Mouse (Mus musculus): ENCODE measurements at regions not wholly inside any gene's neighbourhood (a gene's known extent, or its start where the extent isn't known, plus 50 kb on each side); places are given as distances from the start of the nearest gene placed in this dataset.
A peak's percentile ranks its signal among the peaks of the same experiment; 100 is the strongest.

DNA sequence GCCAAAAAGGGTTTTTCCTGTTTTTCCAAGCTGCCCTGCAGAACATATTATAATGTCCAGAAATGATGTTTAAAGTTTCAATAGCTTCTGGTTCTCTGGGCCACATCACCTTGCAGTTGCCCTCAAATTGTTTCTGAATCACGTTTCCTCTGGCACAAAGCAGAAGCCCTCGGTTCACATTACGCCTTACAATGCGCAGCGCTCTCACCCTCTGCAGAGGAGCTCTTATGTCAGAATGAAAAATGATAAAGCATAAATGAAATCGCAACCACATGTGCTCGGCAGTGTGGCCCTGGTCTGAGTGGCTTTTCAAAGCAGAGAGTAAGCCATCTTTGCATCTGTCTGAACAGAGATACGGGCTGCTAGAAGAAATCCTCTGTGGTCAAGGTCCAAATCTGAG, 334.3 kb upstream of the Nt5c1b start:
- 90% methylated on average over 8 of the region's 8 CpGs for WGBS
- TF ChIP-seq POLR2A (IDR thresholded peaks at IDR 0.05; ENCODE audit: insufficient read depth, low read depth, low read length) (no peak), CTCF (IDR thresholded peaks at IDR 0.05; ENCODE audit: insufficient read depth, low read depth, low read length) (no peak)
- H3K4me3 ChIP-seq (ENCODE audit: insufficient read depth, low read depth, low read length), result no peak overlapping the region
- no peak overlapping the region for H3K27ac ChIP-seq (ENCODE audit: insufficient read depth, low read depth, low read length)
- H3K4me1 ChIP-seq (ENCODE audit: control insufficient read depth, insufficient read depth, low read length), result no peaks in the 10 kb centered on the region

DNA sequence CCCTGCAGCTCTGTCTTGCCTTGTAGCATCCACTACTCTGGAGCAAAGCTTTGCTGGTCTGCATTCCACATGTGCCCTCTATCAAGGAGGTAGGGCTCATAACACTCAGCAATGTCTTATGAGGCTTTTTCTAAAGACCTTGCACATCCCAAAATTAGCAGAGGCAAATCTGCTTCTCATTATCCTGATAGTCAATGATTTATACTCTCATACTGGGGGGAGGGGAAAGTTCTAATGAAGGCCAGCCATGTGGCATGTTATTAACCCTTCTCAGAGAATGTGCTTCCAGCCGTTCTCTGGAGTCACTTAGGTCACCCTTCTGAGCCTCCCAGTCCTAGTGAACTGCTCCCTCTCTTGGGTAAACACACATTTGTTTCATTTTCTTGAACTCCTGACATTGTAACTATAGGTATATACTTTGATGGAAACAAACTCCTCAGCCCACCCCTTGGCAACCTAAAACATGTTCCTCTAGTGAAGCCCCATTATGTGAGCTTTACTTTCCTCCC, 307.7 kb upstream of the Nt5c1b start:
- no peak overlapping the region for H3K27ac ChIP-seq (ENCODE audit: insufficient read depth, low read depth, low read length)
- 50% methylated on average over 1 of the region's 1 CpGs for WGBS
- no peak overlapping the region for H3K4me3 ChIP-seq (ENCODE audit: insufficient read depth, low read depth, low read length)
- H3K4me1 ChIP-seq (ENCODE audit: control insufficient read depth, insufficient read depth, low read length), result no peaks in the 10 kb centered on the region
- TF ChIP-seq CTCF (IDR thresholded peaks at IDR 0.05; ENCODE audit: insufficient read depth, low read depth, low read length) (no peak), POLR2A (IDR thresholded peaks at IDR 0.05; ENCODE audit: insufficient read depth, low read depth, low read length) (no peak)

DNA sequence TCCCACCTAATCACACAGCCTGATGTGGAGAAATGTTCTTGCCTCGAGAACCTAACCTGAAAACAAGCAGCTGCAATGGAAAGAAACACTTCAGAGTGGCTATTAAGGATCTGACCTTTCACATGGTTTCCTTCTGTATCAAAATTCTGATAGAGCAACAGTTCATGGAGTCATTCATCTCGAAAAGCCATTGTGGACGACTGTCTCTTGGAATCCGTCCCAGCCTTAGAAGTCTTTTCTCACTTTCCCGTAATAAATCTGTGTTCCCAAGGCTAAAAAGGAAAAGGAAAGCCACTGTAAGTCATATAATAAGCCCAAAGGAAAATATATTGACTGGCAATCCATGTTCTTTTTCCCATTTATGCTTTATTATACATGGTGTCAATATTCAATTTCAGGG, 291.4 kb upstream of the Nt5c1b start:
- 76% methylated on average over 5 of the region's 5 CpGs for WGBS
- TF ChIP-seq POLR2A (IDR thresholded peaks at IDR 0.05; ENCODE audit: insufficient read depth, low read depth, low read length) (no peak), CTCF (IDR thresholded peaks at IDR 0.05; ENCODE audit: insufficient read depth, low read depth, low read length) (no peak)
- Histone ChIP-seq H3K27ac (ENCODE audit: insufficient read depth, low read depth, low read length) (no peak overlapping the region), H3K4me1 (ENCODE audit: control insufficient read depth, insufficient read depth, low read length) (peaks cover 3% of the 10 kb centered on the region), H3K4me3 (ENCODE audit: insufficient read depth, low read depth, low read length) (no peak overlapping the region)

DNA sequence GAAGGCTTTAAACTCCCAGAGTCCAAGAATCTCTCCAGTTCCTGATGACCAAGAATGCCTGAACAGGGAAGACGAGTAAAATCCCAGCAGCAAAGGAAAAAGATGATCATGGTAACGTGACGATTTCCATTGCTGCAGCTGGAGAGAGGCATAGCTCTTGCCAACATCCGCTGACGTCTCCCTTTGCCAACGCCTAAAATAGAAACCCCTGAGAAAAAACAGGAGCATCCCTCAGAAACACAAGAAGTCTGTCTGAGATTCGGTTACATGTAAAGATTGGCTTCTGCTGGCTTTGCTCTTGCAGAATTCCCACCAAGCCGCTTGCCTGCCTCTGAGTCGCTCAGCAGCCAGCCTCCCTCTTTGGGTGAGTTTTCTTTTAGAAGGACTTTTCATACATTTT, 290.3 kb upstream of the Nt5c1b start:
- H3K4me3 ChIP-seq (ENCODE audit: insufficient read depth, low read depth, low read length), result no peak overlapping the region; the same call in 1 of the 2 replicates
- no peak for TF ChIP-seq CTCF (IDR thresholded peaks at IDR 0.05; ENCODE audit: insufficient read depth, low read depth, low read length)
- no peak for TF ChIP-seq POLR2A (IDR thresholded peaks at IDR 0.05; ENCODE audit: insufficient read depth, low read depth, low read length)
- H3K27ac ChIP-seq (ENCODE audit: insufficient read depth, low read depth, low read length), result peak overlapping the region; percentile 31; the same call in 1 of the 2 replicates
- WGBS, result 31% methylated on average over 9 of the region's 9 CpGs
- peaks cover 3% of the 10 kb centered on the region for H3K4me1 ChIP-seq (ENCODE audit: control insufficient read depth, insufficient read depth, low read length)

DNA sequence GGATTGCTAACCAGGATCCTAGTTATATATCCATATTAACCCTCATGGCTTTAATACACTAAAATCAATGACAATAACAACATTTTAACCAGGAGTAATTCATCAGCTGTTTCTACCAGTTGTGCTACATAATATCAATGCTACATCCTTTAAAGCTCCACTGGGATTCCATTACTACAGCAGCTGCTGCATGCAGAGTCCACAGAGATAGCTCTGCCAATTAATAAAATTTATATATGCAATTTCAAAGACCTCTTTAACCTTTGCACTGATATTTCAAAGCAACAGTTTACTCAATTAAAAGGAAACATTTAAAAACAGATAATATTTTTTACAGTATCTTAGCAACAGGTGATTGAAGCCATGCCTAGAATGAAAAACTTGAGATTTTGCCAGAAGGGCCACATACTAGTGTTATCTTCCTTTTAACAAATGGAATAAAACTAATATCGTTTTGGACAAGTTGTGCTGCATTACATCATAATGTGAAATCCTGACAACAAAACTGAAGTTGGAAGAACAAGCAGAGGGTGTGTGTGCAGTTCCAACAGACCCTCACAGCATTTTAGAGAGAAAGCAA, 256.8 kb upstream of the Nt5c1b start:
- Histone ChIP-seq H3K4me1 (ENCODE audit: control insufficient read depth, insufficient read depth, low read length) (no peaks in the 10 kb centered on the region), H3K4me3 (ENCODE audit: insufficient read depth, low read depth, low read length) (no peak overlapping the region), H3K27ac (ENCODE audit: insufficient read depth, low read depth, low read length) (no peak overlapping the region)
- TF ChIP-seq CTCF (IDR thresholded peaks at IDR 0.05; ENCODE audit: insufficient read depth, low read depth, low read length), result no peak
- whole genome bisulfite sequencing, result 80% methylated on average over 1 of the region's 1 CpGs

DNA sequence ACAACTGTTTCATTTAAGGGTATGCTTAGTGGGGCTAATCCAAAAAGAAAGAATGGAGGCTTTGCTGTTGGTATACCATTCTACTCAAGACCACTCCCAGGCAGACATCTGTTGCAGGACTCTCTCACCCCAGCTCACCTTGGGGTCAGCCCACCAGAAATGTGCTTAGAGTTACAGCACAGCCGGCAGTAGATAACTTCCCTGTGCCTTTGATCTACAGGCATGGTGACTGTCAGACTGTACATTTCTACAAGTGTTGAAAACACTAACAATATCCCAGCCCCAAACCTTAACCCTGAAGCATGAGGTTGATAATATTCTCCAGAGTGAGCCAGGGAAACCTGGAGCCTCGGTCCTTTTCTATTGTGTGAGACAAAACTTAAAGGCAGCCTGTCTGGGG, 247.7 kb upstream of the Nt5c1b start:
- Histone ChIP-seq H3K4me3 (ENCODE audit: insufficient read depth, low read depth, low read length) (no peak overlapping the region), H3K4me1 (ENCODE audit: control insufficient read depth, insufficient read depth, low read length) (no peaks in the 10 kb centered on the region), H3K27ac (ENCODE audit: insufficient read depth, low read depth, low read length) (no peak overlapping the region)
- WGBS, result 81% methylated on average over 2 of the region's 2 CpGs
- TF ChIP-seq POLR2A (IDR thresholded peaks at IDR 0.05; ENCODE audit: insufficient read depth, low read depth, low read length), result no peak
- TF ChIP-seq CTCF (IDR thresholded peaks at IDR 0.05; ENCODE audit: insufficient read depth, low read depth, low read length), result no peak

DNA sequence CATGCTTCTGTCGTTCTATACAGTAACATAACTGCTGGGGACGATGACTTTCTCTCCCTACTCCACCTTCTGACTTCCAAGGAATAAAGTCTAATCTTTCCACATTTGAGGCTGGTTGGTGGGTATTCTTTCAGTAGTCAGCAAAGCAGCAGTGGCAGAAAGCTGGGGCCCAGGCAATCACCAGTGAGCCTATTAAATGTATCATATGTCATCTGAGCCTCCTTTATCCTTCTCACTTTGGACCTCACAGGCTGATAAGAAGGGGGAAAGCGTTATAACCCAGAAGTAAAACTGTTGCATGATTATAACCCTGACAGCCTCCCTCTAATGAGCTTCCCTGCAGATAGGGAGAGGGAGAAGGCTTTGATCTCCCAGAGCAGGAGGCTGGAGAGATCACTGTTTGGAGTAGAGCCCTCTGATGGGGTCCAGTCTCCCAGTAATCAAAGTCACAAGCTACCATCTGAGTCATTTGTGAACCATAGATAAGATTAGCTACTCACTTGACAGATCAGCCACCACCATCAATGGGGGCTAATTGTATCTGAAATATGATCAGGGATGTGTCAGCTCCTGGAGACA, 241.7 kb upstream of the Nt5c1b start:
- no peak for TF ChIP-seq CTCF (IDR thresholded peaks at IDR 0.05; ENCODE audit: insufficient read depth, low read depth, low read length)
- WGBS, result 70% methylated on average over 3 of the region's 3 CpGs
- H3K27ac ChIP-seq (ENCODE audit: insufficient read depth, low read depth, low read length), result no peak overlapping the region
- H3K4me3 ChIP-seq (ENCODE audit: insufficient read depth, low read depth, low read length), result no peak overlapping the region
- H3K4me1 ChIP-seq (ENCODE audit: control insufficient read depth, insufficient read depth, low read length), result no peaks in the 10 kb centered on the region

DNA sequence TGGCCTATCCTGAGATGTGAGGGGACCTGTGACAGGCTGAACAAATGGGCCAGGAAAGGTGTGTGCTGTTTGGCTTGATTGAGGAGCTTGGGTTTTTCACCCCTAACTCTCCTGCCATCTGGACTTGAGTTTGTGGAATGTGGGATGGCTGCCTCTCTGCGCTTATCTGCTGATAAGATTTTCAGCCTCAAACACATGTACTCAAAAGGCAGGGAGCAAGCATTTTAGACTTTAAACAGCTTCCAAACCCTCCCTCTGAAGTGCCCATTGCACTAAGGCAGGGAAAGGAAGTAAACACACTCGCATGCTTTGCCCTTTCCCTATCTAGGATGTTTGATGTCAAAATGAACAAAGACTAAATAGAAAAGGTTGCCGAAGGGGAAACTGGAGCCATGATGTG, 235.6 kb upstream of the Nt5c1b start:
- Histone ChIP-seq H3K27ac (ENCODE audit: insufficient read depth, low read depth, low read length) (no peak overlapping the region), H3K4me3 (ENCODE audit: insufficient read depth, low read depth, low read length) (no peak overlapping the region), H3K4me1 (ENCODE audit: control insufficient read depth, insufficient read depth, low read length) (no peaks in the 10 kb centered on the region)
- TF ChIP-seq POLR2A (IDR thresholded peaks at IDR 0.05; ENCODE audit: insufficient read depth, low read depth, low read length), result no peak
- TF ChIP-seq CTCF (IDR thresholded peaks at IDR 0.05; ENCODE audit: insufficient read depth, low read depth, low read length), result no peak
- WGBS, result 85% methylated on average over 3 of the region's 3 CpGs

DNA sequence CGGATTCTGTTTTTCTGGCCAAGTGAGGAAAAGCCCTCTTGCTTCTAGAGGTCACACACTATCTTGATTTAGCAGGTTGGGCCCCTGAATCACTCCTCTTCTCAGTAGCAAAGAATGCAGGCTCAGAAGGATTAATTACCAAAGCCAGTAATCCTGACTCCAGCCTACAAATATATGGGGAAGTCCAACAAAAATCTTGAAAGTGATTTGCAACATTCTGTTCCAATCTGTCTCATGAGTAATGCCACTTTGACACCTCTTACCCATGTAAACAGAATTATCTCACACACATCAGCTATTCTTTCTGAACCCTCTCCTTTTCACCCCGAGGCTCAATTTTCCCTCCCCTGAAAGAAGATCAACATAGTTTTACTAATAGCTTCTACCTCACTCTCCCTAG, 233.9 kb upstream of the Nt5c1b start:
- WGBS, result 59% methylated on average over 2 of the region's 2 CpGs
- no peak for TF ChIP-seq POLR2A (IDR thresholded peaks at IDR 0.05; ENCODE audit: insufficient read depth, low read depth, low read length)
- no peak for TF ChIP-seq CTCF (IDR thresholded peaks at IDR 0.05; ENCODE audit: insufficient read depth, low read depth, low read length)
- H3K27ac ChIP-seq (ENCODE audit: insufficient read depth, low read depth, low read length), result no peak overlapping the region
- H3K4me3 ChIP-seq (ENCODE audit: insufficient read depth, low read depth, low read length), result no peak overlapping the region
- H3K4me1 ChIP-seq (ENCODE audit: control insufficient read depth, insufficient read depth, low read length), result no peaks in the 10 kb centered on the region

DNA sequence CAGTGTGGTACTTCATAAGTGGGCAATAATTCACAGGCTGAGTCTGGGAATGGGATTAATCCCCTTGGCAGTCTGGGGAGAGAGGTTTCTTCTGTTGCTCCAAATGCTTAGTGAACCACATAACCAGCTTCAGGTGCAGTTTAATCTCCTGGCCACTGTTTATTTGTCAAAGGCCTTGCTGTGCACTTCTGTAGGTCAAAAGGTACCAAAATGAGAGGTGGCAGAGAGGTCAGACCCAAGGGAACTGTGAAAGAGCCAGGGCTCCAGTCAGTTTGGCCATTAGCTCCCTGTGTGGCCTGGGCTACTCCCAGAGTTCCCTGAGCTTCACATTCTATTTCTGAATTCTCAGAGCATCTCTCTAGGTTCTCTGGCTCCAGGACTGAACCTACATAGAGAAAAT, 229.6 kb upstream of the Nt5c1b start:
- Histone ChIP-seq H3K4me3 (ENCODE audit: insufficient read depth, low read depth, low read length) (no peak overlapping the region), H3K4me1 (ENCODE audit: control insufficient read depth, insufficient read depth, low read length) (no peaks in the 10 kb centered on the region), H3K27ac (ENCODE audit: insufficient read depth, low read depth, low read length) (no peak overlapping the region)
- no peak for TF ChIP-seq CTCF (IDR thresholded peaks at IDR 0.05; ENCODE audit: insufficient read depth, low read depth, low read length)
- TF ChIP-seq POLR2A (IDR thresholded peaks at IDR 0.05; ENCODE audit: insufficient read depth, low read depth, low read length), result no peak

Measured in olfactory bulb, adult 2 months (tissue).